Mouse (Mus musculus): Measurements from ENCODE around the gene Kcnn1. TPM values are rescaled to one million over a fixed set of nuclear protein-coding genes. Genes with fewer than 3 reads are reported as not detected.
A peak's percentile ranks its signal among the peaks of the same experiment; 100 is the strongest.
"Not testable (repeated sequence)": the region's sequence is repeated elsewhere in the genome, so short reads cannot be mapped to it uniquely, and the experiment has no call there.

The Kcnn1 gene
- total RNA-seq, 2 experiments from 2014 or later = 11.8 to 14.4 TPM

DNA sequence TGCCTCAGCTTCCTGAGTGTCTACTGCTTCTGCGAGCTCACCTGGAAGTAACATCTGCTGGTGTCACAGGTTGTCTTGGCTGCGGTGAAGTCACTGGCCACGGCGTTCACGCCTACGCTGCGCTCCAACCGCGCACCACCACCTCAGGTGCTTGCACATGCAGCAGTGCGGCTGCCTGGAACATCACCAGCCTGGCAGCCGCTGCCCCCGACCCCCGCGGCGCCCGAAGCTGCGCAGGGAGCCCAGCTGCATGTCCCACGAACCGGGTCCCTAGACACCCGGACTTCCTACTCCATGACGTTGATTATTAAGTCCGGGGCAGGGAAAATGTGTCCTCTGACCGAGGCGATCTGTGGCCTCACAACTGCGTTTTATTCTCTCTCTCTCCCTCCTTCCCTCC is 20.6 kb downstream of the Kcnn1 start:
- no peak for DNase-seq

GRCm38 (mm10) chr8:70841147-70842072 is 21.6 kb downstream of the Kcnn1 start:
- peak; percentile 83 for DNase-seq

- DNase-seq = no peak
Measured at GRCm38 (mm10) chr8:70840590-70840989, 22.5 kb downstream of the Kcnn1 start.

DNA sequence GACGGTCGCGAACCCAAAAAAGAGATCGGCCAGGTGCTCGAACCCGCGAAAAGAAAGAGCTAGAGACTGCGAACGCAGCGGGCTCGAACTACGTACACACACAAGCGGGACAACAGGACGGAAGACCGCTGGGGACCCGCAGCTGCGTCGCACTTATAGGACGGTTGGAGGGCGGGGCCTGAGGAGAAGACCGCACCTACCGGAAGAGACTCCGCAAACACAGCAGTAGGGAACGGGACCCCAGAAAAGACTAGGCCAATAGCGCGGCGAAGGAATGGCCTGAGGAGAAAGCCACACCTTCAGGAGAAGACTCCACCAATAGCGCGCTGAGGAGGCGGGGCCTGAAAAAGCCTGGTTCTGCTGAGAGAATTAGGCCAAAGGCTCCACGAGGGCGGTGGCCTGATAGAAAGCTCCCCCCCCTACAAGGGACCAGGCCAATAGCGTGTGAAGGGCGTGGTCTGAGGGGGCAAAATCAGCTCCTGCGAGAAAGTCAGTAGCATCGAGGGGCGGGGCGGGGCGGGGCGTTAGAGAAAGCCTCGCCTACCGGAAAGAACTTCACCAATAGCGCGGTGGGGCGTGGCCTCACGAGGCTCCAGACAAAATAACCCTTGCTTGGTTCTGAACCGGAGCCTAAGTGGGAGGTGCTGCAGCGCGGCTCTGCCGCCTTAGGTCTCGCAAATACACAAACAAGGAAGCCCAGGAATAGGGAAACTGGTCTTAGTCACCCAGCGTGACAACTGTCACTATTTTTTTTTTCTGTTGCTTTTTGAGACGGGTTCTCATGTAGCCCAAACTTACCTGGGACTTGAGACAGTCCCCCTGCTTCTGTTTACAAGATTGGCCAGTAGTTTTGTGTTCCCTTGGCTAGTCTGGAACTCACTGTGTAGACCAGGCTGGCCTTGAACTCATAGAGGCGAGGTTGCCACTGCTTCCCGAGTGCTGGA is 23.4 kb downstream of the Kcnn1 start, which contains the start of gene Arrdc2:
Gene Arrdc2, minus strand, starts transcription at position 313 of the 944 bp plus-strand sequence.
- peak; percentile 100 for DNase-seq

DNA sequence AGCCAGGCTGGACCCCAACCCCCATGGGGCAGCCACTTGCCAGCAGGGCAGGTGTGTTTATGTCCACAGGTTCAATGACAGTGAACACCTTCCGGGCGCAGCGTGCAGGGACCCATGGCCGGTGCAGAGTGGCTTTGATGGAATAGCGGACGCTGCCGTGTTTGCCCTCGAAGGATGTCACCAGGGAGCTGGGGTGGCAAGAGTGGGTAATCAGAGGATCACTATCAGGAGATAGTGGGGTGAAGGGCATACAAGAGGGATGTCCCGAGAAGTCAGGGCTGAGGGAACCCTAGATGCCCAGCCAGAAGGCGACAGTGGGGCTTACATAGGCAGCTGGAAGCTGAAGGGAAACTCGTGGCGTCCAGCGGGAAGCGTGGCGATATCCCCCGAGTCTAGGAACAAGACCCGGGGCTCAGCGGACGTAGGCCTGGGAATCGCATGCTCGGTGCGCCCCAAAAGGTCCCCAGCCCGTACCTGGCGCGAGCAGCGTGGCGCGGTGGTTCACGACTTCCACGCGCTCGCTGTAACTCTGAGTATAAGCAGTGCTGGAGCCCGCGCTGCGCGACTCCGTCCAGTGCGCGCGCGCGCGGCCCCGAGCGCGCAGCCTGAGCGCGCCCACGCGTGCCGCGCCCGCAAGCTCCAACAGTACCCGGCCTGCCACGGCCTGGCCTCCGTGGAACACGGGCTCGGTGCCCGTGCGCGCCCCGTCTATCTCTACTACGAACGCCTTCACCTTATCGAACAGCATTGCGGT is 24.2 kb downstream of the Kcnn1 start:
- DNase-seq = peak; percentile 57

DNA sequence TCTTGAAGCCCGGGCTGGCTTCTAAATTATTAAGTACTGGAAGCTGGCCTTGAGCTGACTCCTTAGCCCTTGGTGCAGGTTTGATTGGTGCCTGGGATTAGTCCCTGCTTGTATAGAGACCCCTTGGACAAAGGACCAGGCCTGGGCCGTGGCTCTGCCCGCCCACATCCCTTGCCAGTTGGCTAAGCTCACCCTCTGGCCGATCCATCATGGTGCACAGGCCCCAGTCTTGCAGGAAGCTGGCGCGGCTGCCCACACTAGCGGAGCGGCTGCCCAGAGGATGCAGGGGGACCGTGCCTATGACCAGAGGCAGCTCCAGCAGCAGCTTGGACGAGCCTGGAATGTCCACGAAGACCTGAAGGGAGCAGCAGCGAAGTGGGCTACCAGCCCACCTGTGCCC is 26.4 kb downstream of the Kcnn1 start:
- peak; percentile 52 for DNase-seq

- DNase-seq = peak; percentile 81
Measured at GRCm38 (mm10) chr8:70834071-70834470, 29.0 kb downstream of the Kcnn1 start.

GRCm38 (mm10) chr8:70833520-70833919 is 29.5 kb downstream of the Kcnn1 start:
- DNase-seq = peak; percentile 93

GRCm38 (mm10) chr8:70833018-70833482 is 30.0 kb downstream of the Kcnn1 start:
- DNase-seq = no peak

DNA sequence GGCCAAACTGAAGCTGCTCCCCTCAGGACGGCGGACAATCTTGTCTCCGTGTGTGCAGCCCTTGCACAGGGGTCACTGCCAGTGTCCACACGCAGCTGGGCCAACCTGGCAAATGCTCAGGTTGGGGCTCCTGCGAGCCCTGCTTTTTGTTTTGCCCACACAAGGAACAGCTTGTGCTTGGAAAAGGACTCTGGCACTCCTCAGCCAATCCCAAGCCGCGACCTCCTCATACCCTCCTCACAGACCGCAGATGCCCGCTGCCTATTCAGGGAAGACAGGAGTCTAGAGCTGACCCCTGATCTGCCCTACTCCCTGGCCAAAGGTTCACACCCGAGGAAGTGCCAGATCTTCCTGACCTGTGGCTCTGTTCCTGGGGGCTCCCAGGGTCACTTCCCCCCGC is 30.7 kb downstream of the Kcnn1 start:
- DNase-seq = peak; percentile 87

DNA sequence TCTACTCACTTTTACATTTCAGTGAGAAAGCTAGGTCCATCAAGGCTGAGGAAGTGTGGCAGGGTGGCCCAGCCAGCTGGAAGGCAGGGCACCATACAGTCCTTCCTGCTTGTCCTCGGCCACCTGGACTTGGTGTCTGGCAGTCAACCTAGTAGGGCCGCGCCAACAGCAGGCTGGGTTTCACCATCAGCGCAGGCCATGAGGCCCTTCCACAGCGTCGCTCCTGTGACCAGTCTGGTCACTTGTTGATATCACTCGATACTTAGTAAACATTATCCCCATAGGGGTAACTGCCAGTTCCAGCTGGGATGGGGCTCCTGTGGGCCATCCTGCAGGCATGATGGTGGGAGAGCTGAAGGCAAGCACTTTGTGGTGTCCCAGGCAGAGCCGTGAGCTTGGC is 31.5 kb downstream of the Kcnn1 start:
- DNase-seq = peak; percentile 87

GRCm38 (mm10) chr8:70827796-70828195 is 35.3 kb downstream of the Kcnn1 start:
- no peak for DNase-seq

DNA sequence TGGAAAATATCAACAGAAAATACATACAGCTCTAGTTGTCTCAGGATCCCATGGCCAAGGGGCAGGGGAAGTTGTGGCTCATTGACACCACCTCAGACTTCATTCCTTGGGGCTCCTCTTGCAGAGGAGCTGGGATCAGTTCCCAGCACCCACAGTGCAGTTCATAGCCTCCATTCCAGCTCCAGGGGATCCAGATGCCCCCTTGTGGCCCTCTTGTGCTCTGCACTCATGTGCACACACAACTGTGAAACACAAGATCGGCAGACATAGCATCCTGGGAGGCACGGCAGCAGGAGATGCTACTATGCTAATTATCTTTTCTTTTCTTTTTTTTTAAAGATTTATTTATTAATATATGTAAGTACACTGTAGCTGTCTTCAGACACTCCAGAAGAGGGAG is 36.0 kb downstream of the Kcnn1 start:
- DNase-seq = no peak

GRCm38 (mm10) chr8:70825816-70826215 is 37.2 kb downstream of the Kcnn1 start:
- peak; percentile 70 for DNase-seq

- DNase-seq = no peak
Measured at GRCm38 (mm10) chr8:70823802-70824201, 39.3 kb downstream of the Kcnn1 start.

DNA sequence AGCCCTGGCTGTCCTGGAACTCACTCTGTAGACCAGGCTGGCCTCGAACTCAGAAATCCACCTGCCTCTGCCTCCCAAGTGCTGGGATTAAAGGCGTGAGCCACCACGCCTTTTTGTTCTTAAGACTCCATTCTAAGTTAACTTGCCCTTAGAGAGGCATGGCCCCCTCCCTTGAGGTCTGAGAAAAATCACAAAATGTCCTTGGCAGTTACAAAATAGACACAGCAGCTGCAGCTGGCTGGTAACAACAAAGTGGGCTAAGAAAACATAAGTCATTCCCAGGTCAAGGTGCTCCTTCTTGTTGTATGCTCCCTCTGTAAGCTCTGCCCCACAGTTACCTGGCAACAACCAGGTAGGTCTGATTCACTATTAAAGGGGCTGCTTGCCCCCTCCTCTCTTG is 40.5 kb downstream of the Kcnn1 start:
- DNase-seq = not testable (repeated sequence)

- no peak for DNase-seq
Measured at GRCm38 (mm10) chr8:70821992-70822391, 41.1 kb downstream of the Kcnn1 start.

- no peak for DNase-seq
Measured at GRCm38 (mm10) chr8:70821399-70821962, 41.6 kb downstream of the Kcnn1 start.

DNA sequence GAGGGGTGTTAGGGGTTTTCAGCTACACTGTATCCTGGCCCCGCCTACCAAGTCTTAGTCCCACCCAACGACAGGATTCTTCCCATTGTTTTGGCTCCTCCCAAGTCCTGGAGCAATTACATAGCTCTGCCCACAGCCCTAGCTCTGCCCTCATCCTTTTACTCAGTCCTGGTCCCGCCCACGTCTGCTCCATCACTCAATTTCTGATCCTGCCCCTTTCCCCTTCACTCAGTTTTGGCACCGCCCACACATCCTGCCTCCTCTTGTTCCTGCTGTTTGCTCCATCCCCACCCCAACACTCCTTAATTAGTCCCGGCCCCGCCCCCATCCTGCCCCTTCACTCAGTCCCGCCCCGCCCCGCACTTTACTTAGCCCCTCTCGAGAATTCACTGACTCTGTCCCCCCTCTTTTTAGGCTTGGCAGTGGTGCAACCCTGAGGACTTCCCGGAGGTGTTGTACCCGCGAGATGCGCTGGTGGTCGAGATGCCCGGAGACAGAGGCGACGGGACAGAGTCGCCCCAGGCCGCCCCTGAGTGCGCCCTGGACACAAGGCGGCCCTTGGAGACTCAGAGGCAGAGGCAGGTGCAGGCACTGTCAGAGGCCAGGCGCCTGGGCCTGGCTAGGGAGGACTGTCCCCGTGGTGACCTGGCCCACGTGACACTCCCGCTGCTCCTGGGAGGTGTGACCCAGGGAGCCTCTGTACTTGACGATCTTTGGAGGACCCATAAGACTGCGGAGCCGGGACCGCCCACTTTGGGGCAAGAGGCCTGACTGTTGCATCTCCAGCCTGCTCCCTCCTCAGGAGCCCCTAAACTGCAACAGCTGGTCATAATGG is 42.7 kb downstream of the Kcnn1 start:
- DNase-seq = peak; percentile 70

DNA sequence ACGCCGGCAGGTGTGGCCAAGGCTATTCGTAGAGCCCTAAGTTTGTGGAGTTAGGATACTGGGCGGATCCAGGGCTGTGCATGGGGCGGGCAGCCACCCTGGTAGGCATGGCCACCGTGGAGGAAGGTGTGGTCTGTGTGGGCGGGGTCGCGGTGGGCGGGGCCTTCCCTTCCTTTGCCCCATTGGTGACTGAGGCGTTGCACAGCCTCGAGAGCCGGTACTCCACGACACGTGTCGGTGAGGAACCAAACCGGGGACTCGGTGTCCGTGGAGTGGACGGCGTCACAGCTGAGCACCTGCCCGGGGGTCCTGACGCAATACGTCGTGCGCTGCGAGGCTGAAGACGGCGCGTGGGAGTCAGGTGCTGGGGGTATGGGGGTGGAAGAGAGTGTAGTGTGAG is 46.4 kb downstream of the Kcnn1 start:
- no peak for DNase-seq

- no peak for DNase-seq
Measured at GRCm38 (mm10) chr8:70812885-70813284, 50.2 kb downstream of the Kcnn1 start.
